Mouse (Mus musculus): ENCODE measurements around the gene Acaca.
A peak's percentile ranks its signal among the peaks of the same experiment; 100 is the strongest.

Gene Acaca

DNA sequence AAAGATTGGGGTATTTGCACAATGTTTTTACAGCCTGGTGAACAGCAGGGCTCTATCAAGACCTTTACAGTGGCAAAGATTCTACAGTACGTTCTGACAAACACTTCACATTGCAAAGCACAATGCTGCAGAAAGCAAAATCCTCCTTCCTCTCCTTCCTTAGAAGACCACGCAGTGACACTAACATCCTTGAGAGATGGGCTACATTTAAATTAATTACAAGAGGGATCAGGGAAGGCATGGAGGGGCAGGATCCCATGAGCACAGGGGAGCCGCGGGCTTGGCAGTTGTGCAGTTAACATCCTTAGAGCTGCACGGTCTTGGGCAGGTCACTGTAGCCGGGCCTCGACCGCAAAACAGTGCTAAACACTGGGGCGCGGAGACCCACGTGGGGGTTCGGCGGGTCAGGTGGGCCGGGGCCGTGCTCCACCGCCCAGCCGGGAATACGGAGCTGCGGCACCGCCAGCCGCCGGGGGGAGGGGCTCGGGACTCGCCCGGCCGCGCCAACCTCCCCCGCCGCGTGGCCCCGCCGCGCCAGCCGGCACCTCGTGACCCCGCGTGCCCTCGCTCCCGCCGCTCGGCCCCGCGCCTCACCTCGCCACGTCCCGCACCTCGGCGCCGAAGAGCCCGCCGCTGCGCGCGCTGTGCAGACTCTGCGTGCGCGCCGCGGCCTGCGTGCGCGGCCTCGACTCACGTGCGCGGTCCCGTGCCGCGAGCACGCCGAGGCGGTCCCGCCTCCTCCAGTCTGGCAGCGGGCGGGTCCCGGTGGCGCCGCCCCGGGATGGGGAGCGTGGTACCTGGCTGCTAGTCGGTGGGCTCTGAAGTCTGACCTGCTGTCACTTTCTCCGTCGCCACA is at the start of gene Acaca, which contains the start of gene Tada2a:
Gene Acaca (plus strand): TSS at position 730 of the 856 bp plus-strand sequence.
Gene Tada2a (minus strand): TSS at position 658 of the 856 bp plus-strand sequence.
- DNase-seq (ENCODE audit: low read depth) = peak; percentile 58

DNA sequence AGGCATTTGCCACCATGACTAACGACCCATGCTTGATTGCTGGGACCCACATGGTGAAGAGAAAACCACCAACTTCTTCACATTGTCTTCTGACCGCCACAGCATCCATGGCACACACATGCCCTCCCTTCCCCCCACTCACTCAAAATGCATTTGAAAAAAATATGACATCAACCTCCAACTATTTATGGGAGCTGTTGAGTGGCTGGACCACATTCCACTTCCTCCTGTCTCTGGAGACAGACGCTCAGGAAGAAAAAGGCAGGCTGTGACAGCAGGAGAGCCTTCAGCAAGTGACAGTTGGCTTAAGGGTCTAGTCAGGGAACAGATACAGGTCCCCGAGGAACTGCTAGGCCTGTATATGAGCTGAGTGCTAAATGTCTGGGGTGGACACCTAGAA is 49.6 kb upstream of the Acaca start:
- DNase-seq (ENCODE audit: low read depth) = no peak

DNA sequence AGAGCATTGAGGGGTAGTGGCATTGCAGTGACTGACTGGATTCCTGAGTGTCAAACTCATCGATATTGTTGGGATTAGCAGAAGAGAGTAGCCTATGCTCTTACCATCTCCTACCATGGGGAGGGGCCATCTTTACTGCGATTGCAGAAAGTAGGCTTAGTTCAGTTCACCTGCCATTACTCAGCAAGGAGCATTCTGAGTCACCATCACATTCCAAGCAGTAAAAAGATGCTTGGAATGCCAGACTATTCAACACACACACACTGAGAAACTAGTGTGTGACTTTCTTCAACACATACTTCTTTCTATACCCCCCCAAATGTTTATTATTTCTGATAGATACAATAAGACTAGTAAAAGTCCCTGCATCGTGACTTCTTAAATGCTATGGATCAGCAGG is 49.1 kb upstream of the Acaca start:
- no peak for DNase-seq (ENCODE audit: low read depth)

DNA sequence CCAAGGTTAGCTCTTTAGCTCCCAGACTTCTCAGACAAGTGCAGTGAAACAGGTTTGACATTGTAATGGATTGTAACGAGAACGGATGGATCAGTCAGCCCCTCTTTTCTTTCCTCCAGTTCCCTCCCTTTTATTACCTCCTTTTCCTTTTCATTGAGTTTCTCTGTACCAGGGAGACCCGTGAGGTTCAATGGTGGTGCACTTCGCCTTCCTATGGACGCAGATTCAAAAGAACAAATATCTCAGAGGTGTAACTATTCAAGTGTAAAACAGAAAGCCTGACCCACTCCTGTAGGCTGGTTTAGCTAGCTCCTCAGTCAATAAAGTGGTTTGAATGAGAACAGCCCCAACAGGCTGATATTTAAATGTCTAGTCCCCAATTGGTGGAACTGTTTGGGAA is 47.6 kb upstream of the Acaca start:
- no peak for DNase-seq (ENCODE audit: low read depth)

DNA sequence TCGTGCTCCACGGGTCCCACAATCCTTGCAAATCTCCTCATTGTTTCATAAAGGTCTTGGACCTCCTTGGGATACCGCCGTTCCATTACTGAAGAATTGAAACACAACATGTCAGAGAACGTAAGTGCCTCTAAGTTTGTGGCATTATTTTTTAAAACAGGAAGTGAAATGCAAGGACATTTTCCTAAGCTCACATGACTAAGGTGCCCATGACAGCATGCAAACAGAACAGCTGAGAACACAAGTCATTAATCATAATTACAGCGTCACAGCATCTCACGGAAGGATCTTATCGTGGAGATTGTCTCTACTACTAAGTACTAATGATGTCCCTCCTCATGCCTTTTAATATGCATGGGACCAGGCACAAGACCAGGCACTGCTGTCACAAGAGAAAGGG is 38.9 kb upstream of the Acaca start:
- DNase-seq (ENCODE audit: low read depth) = no peak

DNA sequence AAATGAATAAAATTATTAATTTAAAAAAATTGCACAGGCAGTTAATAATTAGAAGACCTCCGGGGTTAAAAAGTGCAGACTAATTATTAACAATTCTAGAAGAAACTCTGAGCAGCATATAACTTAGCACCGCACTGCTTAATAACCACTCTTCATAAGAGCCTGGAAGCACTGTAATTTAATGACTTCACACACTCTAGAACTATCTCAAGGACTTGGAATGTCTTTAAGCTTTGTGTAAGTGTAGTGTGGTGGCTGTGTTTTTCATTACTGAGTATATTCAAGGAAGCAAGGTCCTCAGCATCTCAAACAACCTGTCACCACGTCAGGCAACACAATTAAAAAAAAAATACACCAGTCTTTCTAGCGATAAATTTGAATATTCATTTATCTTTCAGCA is 34.4 kb upstream of the Acaca start:
- no peak for DNase-seq (ENCODE audit: low read depth)

DNA sequence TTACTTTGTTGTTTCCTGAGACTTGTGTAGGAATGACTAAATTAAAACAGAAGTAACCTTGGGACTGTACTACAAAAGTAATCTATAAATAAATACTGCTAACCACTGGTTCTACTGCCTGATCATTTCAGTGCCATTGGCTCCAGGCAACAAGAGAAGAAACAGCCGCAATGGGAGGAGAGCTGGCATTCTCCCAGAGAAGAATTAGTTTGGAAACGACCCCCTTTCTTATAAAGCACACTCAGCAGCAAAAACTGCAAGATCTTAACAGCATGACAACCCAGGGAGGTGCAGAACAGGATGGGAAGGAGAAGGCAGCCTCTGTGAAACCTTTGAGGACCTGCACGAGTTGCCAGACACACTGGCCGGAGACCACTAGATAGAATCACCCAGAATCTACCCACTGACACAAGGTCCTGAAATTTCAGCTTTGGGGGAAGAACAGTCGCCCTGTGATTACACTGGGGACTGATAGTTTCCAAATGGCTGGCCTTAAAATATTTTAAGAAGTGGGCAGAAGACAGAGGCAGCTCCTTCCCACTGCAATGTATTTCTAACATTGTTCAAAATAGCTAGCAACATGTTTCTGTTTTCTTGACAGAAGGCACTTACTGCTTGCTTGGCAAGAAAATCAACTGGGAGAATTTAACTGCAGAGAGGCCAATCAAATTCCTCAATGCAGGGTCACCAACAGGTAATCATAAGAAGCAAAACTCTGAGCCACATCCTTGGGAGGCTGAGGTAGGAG is 32.0 kb upstream of the Acaca start:
- DNase-seq (ENCODE audit: low read depth) = no peak

DNA sequence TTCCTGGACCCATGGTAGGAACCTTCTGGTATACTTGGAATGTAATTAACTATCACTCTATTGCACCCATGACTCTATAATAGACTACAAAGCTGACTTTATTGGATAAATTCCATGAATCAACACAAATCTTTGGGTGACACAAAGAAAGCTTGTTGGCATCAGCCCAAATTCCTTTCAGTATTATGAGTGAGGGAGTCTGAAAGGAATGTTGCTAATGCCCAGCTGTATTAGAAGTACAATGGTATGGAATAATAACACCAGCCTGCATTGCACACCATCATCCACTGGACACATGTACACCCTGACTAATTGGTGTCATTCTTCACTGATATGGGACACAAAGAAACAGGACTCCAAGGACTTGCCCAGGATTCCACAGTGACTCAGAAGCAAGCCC is 28.3 kb upstream of the Acaca start:
- DNase-seq (ENCODE audit: low read depth) = no peak

DNA sequence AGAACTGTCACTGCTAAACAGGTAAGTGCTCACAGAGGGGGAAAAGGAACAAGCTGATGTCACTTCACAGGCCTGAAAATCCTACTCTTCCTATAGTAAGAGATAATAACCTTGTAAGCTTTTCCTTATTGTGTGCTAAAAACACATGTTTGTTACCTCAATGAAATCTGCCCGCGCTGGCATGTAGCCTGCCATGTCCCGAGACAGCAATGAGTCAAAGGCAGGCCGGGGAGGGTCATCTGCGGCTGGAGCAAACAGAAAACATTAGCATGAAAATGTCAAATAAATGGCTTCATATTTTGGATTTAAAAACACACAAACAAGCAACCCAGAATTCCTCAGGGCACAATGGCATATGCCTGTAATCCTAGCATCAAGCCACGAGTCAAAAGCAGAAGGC is 25.4 kb upstream of the Acaca start:
- no peak for DNase-seq (ENCODE audit: low read depth)

DNA sequence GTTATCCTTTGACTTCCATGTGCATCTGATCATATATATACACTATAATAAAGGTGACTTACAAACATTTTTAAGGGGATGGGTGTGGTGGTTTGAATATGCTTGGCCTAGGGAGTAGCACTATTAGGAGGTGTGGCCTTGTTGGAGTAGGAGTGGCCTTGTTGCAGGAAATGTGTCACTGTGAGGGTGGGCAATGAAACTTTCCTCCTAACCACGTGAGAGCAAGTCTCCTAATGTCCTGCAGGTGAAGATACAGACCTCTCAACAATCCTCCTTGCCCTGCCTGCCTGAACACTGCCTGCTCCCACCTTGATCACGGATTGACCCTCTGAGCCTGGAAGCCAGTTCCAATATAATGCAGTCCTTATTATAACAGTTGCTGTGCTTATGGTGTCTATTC is 22.3 kb upstream of the Acaca start:
- no peak for DNase-seq (ENCODE audit: low read depth)

DNA sequence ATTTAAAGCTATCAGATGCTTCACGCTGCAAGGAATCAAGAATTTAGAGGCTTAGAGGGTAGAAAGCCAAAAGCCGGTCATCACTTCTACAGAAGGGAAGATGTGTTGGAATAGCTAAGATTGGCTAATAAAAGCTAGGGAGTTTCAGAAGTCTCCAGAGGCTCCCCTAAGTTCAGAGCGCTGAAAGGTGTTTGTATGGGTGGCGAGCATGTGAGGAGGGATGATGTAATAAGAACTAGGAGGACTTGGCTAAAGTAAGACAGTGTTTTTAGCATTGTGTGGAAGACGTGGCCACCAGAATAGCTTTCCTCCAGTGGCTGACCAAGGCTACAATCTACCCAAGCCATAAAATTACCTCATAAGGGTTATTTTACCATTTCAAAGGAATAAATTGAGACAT is 15.8 kb upstream of the Acaca start:
- DNase-seq (ENCODE audit: low read depth) = no peak

DNA sequence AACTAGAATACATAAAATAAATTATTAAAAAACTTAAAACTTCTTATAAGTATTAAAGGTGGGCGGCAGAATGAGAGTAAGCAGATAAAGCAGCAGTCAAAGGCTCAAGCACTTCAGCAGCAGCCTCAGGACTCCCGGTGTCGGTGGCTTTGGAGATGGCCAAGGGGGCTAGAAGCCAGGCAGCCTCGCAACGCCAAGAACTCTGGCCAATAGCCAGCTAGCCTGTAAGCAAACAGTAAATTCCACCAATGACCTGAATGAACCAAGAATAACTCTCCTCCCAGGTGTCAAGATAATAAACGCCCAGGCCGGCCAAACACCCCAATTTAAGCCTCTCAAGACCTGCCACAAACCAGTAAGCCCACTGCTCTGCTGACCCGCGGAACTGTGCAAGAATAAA is 13.8 kb upstream of the Acaca start:
- DNase-seq (ENCODE audit: low read depth) = no peak

DNA sequence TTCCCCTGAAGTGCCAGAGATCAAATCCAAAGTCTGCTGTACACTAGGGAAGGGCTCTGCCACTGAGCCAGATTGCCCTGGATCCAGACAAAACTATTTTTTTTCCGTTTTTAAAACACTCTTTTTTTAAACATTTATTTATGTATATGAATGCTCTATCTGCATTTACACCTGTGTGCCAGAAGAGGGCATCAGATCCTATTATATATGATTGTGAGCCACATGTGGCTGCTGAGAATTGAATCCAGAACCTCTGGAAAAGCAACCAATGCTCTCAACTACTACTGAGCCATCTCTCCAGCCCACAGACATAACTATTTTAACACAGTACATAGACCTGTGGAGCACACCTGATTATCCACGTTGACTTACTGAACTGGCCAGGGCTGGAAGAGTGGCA is 13.3 kb upstream of the Acaca start:
- no peak for DNase-seq (ENCODE audit: low read depth)

DNA sequence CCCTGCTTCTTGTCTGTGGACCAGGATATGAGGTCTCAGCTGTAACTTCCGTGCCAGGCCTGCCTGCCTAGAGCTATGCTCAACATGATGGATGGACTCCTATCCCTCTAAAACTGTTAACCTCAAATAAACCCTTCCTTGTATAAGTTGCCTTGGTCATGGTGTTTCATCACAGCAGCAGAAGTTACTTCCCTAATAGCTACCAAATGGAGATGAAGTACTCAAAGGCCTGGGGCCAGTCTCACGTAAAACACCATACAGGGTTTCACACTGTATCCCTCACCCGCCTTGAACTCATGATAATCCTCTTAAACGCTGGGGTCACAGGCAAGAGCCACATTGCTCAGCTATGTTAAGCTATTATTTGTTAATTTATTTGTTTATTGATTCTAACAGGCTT is 12.0 kb upstream of the Acaca start:
- DNase-seq (ENCODE audit: low read depth) = no peak

DNA sequence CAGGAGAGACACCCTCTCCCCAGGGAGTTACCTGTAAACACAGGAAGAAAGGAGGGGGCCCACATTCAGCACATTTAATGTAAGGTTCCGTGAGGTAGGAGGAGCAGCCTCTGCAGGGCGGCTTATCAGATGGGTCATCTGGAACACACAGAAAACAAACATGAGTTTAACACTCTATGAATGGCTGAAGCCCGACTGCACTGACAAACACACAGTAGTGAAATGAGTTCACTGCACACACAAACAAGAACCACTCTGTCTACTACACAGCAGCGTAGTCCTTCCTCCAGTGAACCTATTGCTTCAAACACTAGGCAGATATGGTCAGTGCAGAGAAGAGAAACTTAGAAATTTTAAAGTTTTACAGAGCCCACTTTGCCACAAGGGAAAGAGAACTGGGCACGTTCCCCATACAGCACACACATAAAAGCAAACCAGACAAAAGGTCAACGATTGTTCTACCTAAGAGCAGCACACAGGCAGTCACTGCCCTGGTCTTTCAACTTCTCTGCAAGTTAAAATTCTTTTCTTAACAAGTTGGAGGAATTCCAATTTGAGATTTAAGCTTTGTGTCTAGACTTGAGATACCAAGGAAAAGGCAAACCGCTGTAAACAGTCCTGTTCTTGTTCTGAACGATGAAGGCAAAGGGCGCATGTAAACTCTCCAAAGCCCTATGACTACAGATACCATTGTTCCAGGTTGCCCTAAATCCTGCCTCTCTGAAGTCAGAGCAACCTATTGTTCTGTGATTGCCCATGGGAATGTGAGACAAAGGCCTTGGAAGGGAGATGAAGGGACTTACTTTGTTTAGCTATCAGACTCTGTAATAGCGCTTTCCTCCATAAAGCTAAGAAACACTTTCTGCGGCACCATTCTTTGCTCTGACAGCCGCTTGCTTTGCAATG is 8.2 kb upstream of the Acaca start:
- no peak for DNase-seq (ENCODE audit: low read depth)

DNA sequence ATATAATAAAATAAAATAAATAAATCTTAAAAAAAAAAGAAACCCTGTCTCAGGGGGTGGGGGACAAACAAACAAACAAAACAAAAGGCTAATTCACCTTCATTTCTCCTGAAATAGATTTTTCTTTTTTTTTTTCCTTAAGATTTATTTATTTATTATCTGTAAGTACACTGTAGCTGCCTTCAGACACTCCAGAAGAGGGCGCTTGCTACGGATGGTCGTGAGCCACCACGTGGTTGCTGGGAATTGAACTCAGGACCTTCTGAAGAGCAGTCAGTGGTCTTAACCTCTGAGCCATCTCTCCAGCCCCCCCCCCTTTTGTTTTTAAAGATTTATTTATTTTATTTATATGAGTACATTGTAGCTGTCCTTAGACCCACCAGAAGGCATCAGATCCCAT is 1.5 kb upstream of the Acaca start:
- no peak for DNase-seq (ENCODE audit: low read depth)

DNA sequence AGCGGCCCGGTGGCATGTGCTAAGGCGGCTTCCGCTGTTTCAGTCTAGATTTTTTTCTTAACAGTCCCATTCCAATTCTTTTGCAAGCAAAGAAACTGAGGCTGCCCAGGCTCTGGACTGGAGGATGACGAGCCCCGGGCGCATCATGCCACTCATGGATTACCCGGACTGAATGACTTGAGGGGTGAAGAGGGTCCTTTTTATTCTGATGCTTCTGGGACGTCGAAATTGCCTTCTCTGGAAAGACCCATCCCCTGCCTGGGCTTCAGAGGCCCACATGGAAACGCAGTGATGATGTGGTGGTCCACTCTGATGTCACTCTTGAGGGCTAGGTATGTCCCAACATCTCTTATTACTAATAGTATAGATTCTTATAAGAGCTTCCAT is 320 bp downstream of the Acaca start:
- DNase-seq (ENCODE audit: low read depth) = no peak

DNA sequence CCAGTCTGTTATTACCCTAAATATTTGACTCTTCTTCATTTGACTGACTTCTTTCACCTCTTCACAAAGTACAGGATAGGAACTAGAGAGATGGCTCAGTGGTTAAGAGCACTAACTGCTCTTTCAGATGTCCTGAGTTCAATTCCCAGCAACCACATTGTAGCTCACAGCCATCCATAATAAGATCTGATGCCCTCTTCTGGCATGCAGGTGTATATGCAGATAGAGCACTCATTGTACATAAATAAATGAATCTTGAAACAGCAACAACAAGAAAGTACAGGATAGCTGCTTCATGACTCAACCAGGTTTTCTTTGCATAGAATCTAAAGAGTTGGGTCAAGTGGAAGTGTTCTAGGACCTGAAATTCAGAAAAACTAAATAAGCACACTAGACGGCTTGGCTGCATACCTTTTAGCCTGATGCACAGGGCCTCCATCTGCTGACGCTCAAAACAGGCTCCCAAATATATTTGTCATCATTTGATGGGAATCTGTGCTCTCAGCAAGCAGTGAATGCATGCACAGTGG is 4.9 kb downstream of the Acaca start:
- DNase-seq (ENCODE audit: low read depth) = no peak

DNA sequence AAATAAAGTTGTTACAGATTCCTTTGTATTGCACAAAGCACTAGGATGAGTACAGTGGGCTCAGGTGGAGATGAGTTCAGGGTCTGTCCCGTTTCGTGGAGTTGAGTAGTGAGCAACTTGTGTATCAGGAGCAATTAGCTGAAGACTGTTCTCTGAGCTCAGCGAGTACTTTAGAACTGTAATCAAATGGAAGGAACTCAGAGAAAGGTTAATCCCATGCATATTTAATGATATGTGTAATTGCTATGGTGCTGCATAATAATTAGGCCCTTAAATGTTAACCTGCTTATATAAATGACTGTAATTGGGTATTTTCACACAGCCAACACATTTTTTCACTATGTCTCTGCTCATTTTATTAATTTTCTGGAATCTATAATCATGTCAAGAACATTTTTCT is 7.0 kb downstream of the Acaca start:
- DNase-seq (ENCODE audit: low read depth) = no peak

DNA sequence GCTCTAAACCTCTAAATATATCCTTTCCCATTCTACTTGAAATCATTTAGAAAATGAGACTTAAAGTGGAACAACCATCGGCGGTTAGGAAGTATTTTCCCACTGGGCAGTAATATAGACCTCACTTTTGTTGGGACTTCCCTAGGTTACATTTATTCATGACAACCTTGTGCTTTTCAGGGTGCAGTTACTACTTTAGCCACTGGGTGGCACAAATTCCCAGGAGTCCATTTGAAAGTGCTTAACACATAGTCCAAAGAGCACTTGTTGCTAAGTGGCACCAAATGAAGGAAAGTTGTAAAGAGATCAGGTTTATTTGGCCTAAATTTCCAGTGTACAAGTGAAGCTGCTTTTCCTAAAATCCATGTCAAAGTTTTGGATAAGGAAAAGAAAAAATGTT is 12.3 kb downstream of the Acaca start:
- DNase-seq (ENCODE audit: low read depth) = peak; percentile 75

DNA sequence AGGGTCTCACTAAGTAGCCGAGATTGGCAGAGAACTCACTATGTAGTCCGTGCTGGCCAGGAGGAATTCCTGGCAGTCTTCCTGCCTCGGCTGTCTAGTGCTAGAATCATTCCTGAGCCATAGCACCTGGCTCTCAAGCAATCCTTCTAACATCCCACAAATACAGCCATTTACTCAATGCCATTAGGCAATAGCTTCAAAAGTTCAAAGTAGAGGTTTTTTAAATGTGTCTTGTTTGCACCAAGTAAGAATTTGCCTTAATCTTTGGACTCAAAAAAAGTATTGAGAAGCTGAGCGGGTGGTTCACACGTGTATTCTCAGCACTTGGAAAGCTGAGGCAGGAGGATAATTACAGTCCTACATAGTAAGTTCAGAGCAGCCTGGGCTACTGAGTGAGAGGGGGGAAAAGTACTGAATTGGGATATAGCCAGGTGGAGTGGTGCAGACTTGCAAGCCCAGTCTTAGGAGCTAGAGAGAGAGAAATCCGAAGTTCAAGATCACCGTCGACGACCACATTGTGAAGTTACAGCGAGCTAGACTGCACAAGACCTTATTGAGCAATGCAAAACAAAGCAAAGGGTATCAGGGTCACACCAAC is 15.8 kb downstream of the Acaca start:
- DNase-seq (ENCODE audit: low read depth) = no peak

DNA sequence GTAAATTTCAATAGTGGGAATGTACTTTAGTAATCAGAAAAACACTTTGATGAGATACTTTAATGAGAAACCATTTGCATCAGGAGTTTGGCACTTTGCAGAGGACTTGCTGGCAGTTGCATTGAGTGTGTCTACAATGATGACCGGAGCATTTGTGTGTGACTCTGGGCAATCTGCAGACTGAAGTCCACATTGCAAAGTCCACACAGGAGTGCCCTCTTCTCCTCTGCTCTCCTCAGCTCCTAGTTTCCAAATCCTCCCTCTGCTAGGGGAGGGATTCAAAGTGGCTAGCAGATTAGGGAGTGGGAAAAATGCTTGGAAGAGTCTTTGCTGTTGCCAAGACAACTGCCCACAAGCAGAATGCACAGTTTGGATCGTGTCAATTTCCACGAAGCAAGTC is 16.6 kb downstream of the Acaca start:
- no peak for DNase-seq (ENCODE audit: low read depth)

All from c-Kit-positive CD71-positive TER-119-negative erythroid progenitor cells, embryonic 14.5 days (primary cell).